Mouse (Mus musculus): ENCODE results near the gene Eef2.
A peak's percentile ranks its signal among the peaks of the same experiment; 100 is the strongest.
"Not testable (repeated sequence)": the region's sequence is repeated elsewhere in the genome, so short reads cannot be mapped to it uniquely, and the experiment has no call there.

Eef2 gene

GRCm38 (mm10) chr10:81146296-81146695 lies 30.1 kb upstream of the Eef2 start:
- DNase-seq (ENCODE audit: low spot score): no peak

GRCm38 (mm10) chr10:81151261-81151660 lies 25.2 kb upstream of the Eef2 start:
- DNase-seq (ENCODE audit: low spot score): no peak

GRCm38 (mm10) chr10:81152609-81153008 lies 23.8 kb upstream of the Eef2 start:
- no peak for DNase-seq (ENCODE audit: low spot score)

GRCm38 (mm10) chr10:81154313-81154712 lies 22.1 kb upstream of the Eef2 start:
- no peak for DNase-seq (ENCODE audit: low spot score)

- DNase-seq (ENCODE audit: low spot score): no peak
These were observed 21.7 kb upstream of the Eef2 start for GRCm38 (mm10) chr10:81154736-81155135.

- DNase-seq (ENCODE audit: low spot score): no peak
These were observed 14.7 kb upstream of the Eef2 start for GRCm38 (mm10) chr10:81161602-81162317.

- DNase-seq (ENCODE audit: low spot score): no peak
These were observed 14.1 kb upstream of the Eef2 start for GRCm38 (mm10) chr10:81162318-81162652.

GRCm38 (mm10) chr10:81165118-81165517 lies 11.3 kb upstream of the Eef2 start:
- no peak for DNase-seq (ENCODE audit: low spot score)

GRCm38 (mm10) chr10:81167200-81168086 lies 9.0 kb upstream of the Eef2 start, which contains the start of gene Pias4:
Gene Pias4 (minus strand): TSS chr10:81167923.
- peak; percentile 100 for DNase-seq (ENCODE audit: low spot score)

GRCm38 (mm10) chr10:81168087-81168431 lies 8.4 kb upstream of the Eef2 start:
- DNase-seq (ENCODE audit: low spot score): no peak

- peak; percentile 88 for DNase-seq (ENCODE audit: low spot score)
These were observed 7.7 kb upstream of the Eef2 start for GRCm38 (mm10) chr10:81168521-81169244.

- DNase-seq (ENCODE audit: low spot score): not testable (repeated sequence)
These were observed 7.0 kb upstream of the Eef2 start for GRCm38 (mm10) chr10:81169411-81169900.

GRCm38 (mm10) chr10:81173132-81173531 lies 3.3 kb upstream of the Eef2 start:
- peak; percentile 77 for DNase-seq (ENCODE audit: low spot score)

- peak; percentile 89 for DNase-seq (ENCODE audit: low spot score)
These were observed 1.6 kb upstream of the Eef2 start for GRCm38 (mm10) chr10:81174617-81175344.

GRCm38 (mm10) chr10:81175345-81175701 lies 1.1 kb upstream of the Eef2 start:
- not testable (repeated sequence) for DNase-seq (ENCODE audit: low spot score)

GRCm38 (mm10) chr10:81175936-81176465 lies 430 bp upstream of the Eef2 start:
- no peak for DNase-seq (ENCODE audit: low spot score)

- no peak for DNase-seq (ENCODE audit: low spot score)
These were observed 1.1 kb downstream of the Eef2 start for GRCm38 (mm10) chr10:81177491-81177925.

GRCm38 (mm10) chr10:81177958-81178712 lies 1.7 kb downstream of the Eef2 start:
- DNase-seq (ENCODE audit: low spot score): no peak

- DNase-seq (ENCODE audit: low spot score): no peak
These were observed 2.5 kb downstream of the Eef2 start for GRCm38 (mm10) chr10:81178927-81179326.

- DNase-seq (ENCODE audit: low spot score): no peak
These were observed 3.3 kb downstream of the Eef2 start for GRCm38 (mm10) chr10:81179451-81180342.
